Mouse (Mus musculus): ENCODE measurements around the gene Tmem240.

DNA sequence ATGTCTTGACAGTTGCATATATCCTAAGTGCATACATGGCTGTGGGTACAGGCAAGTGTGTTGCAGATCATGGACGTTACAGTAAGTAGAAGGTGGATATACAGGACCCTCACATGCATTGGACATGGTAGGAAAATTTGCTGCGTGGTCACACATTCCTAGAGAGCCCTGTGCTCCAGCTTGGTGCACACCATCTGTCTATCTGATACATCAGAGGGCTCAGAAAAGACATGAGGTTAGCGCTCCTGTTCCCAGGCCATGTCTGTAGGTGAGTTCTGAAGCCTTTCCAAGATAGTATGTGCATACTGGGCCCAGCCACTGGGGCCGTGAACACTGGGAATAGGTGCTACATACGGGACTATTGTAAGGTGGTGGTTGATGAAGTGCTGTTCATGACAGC is 1.8 kb downstream of the Tmem240 start:
- TF ChIP-seq CTCF (IDR thresholded peaks at IDR 0.05; ENCODE audit: low read depth, low read length) (no peak), POLR2A (IDR thresholded peaks at IDR 0.05; ENCODE audit: borderline replicate concordance, low read depth, low read length) (no peak)
